16 mouse cellular contexts compared by ENCODE assay signal in the genomic region with DNA sequence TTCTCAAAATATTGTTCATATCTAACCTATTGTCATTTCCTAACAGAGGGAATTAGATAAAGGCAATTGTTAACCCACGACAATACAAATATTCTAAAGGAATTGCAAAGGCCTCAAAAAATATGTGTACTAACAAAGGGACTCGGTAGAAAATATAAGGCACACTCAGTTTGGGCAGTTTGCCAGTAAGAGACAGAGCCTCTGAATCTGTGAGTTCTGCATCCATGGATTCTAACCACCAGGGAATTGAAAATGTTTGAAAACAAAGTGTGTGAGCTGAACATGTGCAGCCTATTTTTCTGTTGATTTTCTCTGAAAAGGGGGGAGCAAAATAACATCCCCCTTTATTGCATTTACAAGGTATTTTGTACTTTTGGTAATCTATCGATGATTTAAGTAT.
"Had no signal": no experiment of that assay in that cellular context is flagged by ENCODE, and none has a peak within 500 bp of the region (broad histone marks: within the 10 kb centered on the region; RNA-seq: fewer than 3 reads in every experiment).

No protein-coding gene starts in this region.

- H3K4me2 ChIP-seq: limb, embryonic 15.5 days; liver, embryonic 12.5 days; lung, embryonic 15.5 days; midbrain, embryonic 13.5 days; neural tube, embryonic 13.5 days had no signal

- DNase-seq: kidney, adult 9 months; kidney, postnatal 36 days; layer of hippocampus, adult 9-11 months; layer of hippocampus, postnatal 36 days; lung, postnatal 14 days; right cerebral cortex, adult 18-20 months; right cerebral cortex, postnatal 25 days; thymus, adult 18-20 months; thymus, postnatal 14 days had no signal

- H3K36me3 ChIP-seq: limb, embryonic 15.5 days; liver, embryonic 12.5 days; lung, embryonic 15.5 days; midbrain, embryonic 13.5 days; neural tube, embryonic 13.5 days had no signal

- ATAC-seq: intestine, postnatal 0 days; liver, embryonic 12.5 days; midbrain, embryonic 13.5 days had no signal

- H3K27ac ChIP-seq: kidney, postnatal 0 days; limb, embryonic 15.5 days; liver, embryonic 12.5 days; lung, embryonic 15.5 days; midbrain, embryonic 13.5 days; neural tube, embryonic 13.5 days had no signal

- H3K27me3 ChIP-seq: limb, embryonic 15.5 days; liver, embryonic 12.5 days; lung, embryonic 15.5 days; midbrain, embryonic 13.5 days; neural tube, embryonic 13.5 days had no signal

- H3K9ac ChIP-seq: limb, embryonic 15.5 days; liver, embryonic 12.5 days; lung, embryonic 15.5 days; midbrain, embryonic 13.5 days; neural tube, embryonic 13.5 days had no signal

- H3K4me1 ChIP-seq: limb, embryonic 15.5 days; liver, embryonic 12.5 days; lung, embryonic 15.5 days; midbrain, embryonic 13.5 days; neural tube, embryonic 13.5 days had no signal

- H3K4me3 ChIP-seq: limb, embryonic 15.5 days; liver, embryonic 12.5 days; lung, embryonic 15.5 days; midbrain, embryonic 13.5 days; neural tube, embryonic 13.5 days had no signal

- H3K9me3 ChIP-seq: limb, embryonic 15.5 days; liver, embryonic 12.5 days; lung, embryonic 15.5 days; midbrain, embryonic 13.5 days; neural tube, embryonic 13.5 days had no signal
